Mouse (Mus musculus) macrophage (primary cell): ENCODE data around the gene Gys1. TPM values are rescaled to one million over a fixed set of nuclear protein-coding genes. Genes with fewer than 3 reads are reported as not detected.
"Not testable (repeated sequence)": the region's sequence is repeated elsewhere in the genome, so short reads cannot be mapped to it uniquely, and the experiment has no call there.

ENCODE experiments used
- H3K27ac ChIP-seq: fragments of 350-480 bp; formaldehyde crosslinking; 2 replicates; pipeline ENCODE4 v1.9.0; 2021
- H3K36me3 ChIP-seq: fragments of 350-480 bp; formaldehyde crosslinking; 2 replicates; pipeline ENCODE4 v1.9.0; 2021; ENCODE audit errors: inconsistent target
- H3K4me3 ChIP-seq: fragments of 350-480 bp; formaldehyde crosslinking; 2 replicates; pipeline ENCODE4 v1.9.0; 2021; ENCODE audit errors: inconsistent target
- H3K79me2 ChIP-seq: fragments of 350-480 bp; formaldehyde crosslinking; 2 replicates; pipeline ENCODE4 v1.9.0; 2021; ENCODE audit errors: inconsistent target
- WGBS: methylation state at CpG from one replicate; pipeline ENCODE4 v1.1.7; 2026; ENCODE audit warnings: inconsistent platforms; ENCODE audit not compliant: missing documents; 5-methylcytosine and 5-hydroxymethylcytosine counted together
- polyA plus RNA-seq: library from polyadenylated mRNA; stranded (reverse); fragments of 250-400 nt; gene quantifications from 3 replicates; pipeline ENCODE4 v1.2.4, GENCODE M21; 2018; ENCODE audit warnings: inconsistent platforms

The Gys1 gene
- polyA plus RNA-seq, 1 experiment from 2014 or later, result 7.3 TPM

DNA sequence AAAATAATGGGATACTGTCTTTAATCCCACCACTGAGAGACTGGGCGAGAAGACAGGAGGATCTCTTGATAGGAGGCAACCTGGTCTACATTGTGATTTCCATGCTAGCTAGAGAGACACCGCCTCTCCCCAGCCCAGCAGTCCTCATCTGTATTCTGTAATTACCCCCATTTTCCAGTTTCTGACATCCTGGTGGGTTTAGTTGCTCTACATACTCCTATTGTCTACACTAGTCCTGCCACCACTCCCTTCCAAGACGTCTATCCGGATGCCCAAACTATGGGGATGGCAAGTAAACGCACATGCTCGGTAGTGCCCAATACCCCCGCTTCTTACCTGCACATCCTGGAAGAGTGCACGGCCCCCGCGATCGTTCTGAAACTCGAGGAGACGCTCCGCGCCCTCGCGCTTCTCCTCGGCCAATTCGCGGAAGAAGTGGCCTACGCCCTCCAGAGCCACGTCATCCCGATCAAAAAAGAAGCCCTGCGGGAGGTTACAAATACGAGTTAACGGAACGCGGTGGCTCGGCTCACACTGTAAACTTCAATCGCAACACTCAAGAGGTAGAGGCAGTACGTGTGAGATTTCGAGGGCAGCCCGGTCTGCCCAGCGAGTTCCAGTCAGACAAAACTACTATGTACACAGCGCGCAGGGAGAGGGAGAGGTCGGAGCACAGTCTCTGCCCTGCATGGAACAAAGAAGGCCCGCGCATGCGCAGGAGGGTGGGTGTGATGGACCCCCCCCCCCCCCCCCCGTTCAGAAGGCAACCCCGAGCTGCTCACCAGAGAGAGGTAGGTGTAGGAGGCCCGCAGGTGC, 24.3 kb downstream of the Gys1 start:
- WGBS, result 1% methylated on average over 41 of the region's 43 CpGs
- Histone ChIP-seq H3K4me3 (peak overlapping the region; percentile 99), H3K79me2 (peaks cover 58% of the 10 kb centered on the region), H3K27ac (peak overlapping the region; percentile 96), H3K36me3 (peaks cover 21% of the 10 kb centered on the region; the same call in 1 of the 2 replicates)

DNA sequence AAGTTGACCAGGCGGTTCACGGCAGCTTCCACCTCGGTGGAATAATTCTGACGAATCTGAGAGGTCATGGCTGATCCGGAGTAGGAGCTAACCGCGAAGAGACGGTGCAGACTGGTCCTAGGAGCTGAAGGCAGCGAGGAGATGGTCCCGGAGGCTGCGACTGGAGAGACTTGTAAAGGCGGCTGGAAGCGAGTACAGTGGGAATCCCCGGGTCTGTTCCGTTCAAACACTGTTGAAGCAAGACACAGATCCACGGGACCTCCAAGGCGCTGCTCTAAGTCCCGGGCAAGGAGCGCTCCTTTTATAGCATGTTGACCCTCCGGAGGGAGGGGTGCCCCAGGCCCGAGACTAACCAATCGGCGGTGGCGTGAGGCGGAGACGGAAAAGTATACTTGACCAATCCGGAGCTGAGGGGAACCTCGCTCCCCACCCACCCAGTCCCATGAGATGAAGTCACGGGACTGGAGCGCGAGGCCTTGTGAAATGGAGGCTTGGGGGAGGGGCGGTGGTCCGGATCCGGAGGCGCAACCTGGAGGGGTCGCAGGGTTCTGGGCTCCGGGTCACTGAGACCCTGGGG, 25.0 kb downstream of the Gys1 start, which contains the start of gene Ftl1:
Ftl1 (minus strand) TSS at position 321 of the 577 bp plus-strand sequence.
- WGBS, result 3% methylated on average over 20 of the region's 37 CpGs
- H3K36me3 ChIP-seq, result peaks cover 28% of the 10 kb centered on the region; the same call in 1 of the 2 replicates

DNA sequence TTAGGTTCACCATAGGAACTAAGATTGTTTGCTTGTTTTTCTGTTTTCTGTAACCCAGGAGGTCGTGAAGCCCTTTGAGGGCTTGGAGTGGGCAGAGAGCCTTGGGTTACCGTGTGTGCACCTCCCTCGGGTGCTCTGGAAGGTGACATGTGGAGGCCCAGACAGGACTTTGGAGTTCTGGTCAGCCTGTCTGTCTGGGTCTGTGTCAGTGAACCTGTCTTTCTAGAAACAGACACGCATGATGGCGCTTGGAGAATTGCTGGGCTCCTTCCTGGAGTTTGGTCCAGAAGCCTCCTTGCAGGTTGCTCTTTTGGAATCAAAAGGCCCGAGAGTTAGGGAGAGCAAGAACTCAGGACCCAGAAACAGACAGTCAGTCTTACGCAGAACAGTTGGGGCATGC, 25.7 kb downstream of the Gys1 start:
- peaks cover 33% of the 10 kb centered on the region; the same call in 1 of the 2 replicates for H3K36me3 ChIP-seq
- H3K4me3 ChIP-seq, result peak overlapping the region; percentile 33

More for the DNA sequence above, 25.0 kb downstream of the Gys1 start, which contains the start of gene Ftl1:
- Histone ChIP-seq H3K79me2 (peaks cover 65% of the 10 kb centered on the region), H3K4me3 (peak within 1 kb of the TSS; percentile 99), H3K27ac (peak within 1 kb of the TSS; percentile 100)

DNA sequence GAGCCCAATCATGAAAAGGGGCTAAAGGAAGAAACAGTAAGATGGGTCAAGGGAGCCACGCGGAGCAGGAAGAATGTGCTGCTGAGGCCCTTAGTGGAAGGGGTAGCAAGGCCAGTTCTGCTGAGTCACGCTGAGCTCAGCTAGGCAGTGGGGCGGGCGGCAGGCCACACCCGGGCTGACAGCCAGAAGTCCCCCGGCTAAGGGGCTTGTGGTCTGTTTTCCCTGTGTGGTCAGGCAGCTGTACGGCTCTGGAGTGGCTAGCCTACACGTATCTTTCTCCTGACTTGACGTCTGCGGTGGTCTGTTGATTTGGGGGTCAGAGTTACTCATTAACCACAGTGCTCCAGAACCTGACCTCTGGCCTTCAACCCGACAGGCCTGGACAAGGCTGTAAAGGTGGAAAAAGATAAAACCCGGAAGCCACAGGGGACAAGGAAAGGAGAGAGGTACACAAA, 26.2 kb downstream of the Gys1 start:
- WGBS, result 0% methylated on average over 13 of the region's 13 CpGs
- peaks cover 33% of the 10 kb centered on the region; the same call in 1 of the 2 replicates for H3K36me3 ChIP-seq
- peaks cover 78% of the 10 kb centered on the region for H3K79me2 ChIP-seq
- peak overlapping the region; percentile 33; the same call in 1 of the 2 replicates for H3K4me3 ChIP-seq
- peak overlapping the region; percentile 100 for H3K27ac ChIP-seq

More for the DNA sequence above, 25.7 kb downstream of the Gys1 start:
- H3K79me2 ChIP-seq, result peaks cover 72% of the 10 kb centered on the region
- peak overlapping the region; percentile 100 for H3K27ac ChIP-seq
- 36% methylated on average over 7 of the region's 7 CpGs for WGBS

DNA sequence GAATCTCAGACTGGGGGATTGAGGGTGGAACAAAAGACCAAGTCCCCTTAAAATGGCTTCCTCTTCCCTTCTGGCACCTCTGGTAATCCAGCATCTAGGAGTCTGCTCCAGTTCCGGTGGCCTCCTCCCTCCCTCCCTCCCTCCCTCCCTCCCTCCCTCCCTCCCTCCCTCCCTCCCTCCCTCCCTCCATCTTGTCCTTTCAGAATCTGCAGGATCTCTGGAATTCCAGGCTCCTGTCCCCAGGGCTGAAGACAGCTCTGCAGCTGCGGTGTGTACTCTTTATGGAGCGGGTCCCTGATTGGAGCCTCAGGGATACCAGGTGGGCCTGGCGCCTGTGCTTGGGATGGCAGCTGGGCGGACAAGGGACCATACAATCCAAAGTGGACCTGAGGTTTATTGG, 26.7 kb downstream of the Gys1 start:
- no peak overlapping the region for H3K4me3 ChIP-seq
- peaks cover 33% of the 10 kb centered on the region; the same call in 1 of the 2 replicates for H3K36me3 ChIP-seq
- peak overlapping the region; percentile 100 for H3K27ac ChIP-seq
- whole genome bisulfite sequencing, result 100% methylated on average over 1 of the region's 5 CpGs
- peaks cover 82% of the 10 kb centered on the region for H3K79me2 ChIP-seq

DNA sequence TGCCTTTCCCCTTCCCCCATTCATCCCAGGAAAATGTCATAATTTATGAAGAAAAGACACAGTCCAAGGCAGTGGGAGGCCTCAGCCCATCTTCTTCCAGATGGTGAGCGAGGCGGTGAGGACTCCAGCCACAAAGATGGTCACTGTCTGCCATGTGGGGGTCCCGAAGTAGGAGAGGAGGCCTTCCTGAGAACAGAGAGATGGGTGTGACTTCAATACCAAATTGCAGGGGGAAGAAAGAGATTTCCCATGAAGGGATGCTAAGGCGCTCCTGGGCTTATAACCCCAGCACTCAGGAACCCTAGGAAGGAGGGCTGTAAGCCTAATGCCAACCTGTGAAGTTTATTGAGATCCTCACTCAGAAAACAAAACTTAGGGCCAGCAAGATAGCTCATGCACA, 27.1 kb downstream of the Gys1 start:
- peak overlapping the region; percentile 100 for H3K27ac ChIP-seq
- WGBS, result 95% methylated on average over 3 of the region's 4 CpGs
- peaks cover 33% of the 10 kb centered on the region; the same call in 1 of the 2 replicates for H3K36me3 ChIP-seq

DNA sequence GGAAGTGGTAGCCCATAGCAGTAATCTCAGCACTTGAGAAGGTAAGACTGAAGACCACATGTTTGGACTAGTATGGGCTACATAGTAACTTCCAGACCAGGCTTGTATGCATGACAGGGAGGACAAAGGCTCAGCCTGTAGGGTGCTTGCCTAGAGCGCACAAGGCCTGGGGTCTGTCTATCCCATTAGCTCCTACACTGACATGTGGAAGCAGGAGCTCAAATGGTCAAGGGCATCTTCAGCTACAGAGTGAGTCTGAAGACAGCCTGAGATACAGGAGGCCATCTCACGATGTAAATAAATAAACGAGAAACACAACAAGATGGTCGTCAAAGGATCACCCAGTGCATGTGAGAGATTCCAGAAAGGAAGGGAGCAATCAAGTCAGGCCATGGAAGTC, 27.7 kb downstream of the Gys1 start:
- peaks cover 83% of the 10 kb centered on the region for H3K79me2 ChIP-seq
- H3K36me3 ChIP-seq, result peaks cover 33% of the 10 kb centered on the region; the same call in 1 of the 2 replicates
- 96% methylated on average over 4 of the region's 4 CpGs for WGBS
- no peak overlapping the region for H3K4me3 ChIP-seq
- peak overlapping the region; percentile 100; the same call in 1 of the 2 replicates for H3K27ac ChIP-seq

More for the DNA sequence above, 27.1 kb downstream of the Gys1 start:
- H3K4me3 ChIP-seq, result no peak overlapping the region
- peaks cover 83% of the 10 kb centered on the region for H3K79me2 ChIP-seq

DNA sequence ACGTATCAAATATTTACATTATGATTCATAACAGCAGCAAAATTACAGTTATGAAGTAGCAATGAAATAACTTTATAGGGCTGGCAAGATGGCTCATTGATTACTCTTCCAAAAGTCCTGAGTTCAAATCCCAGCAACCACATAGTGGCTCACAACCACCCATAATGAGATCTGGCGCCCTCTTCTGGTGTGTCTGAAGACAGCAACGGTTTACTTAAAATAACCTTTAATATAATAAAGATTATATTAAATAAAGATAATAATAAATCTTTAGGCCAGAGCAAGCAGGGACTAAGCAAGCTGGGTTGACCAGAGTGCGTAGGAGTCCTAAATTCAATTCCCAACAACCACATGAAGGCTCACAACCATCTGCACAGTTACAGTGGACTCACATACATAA, 28.2 kb downstream of the Gys1 start:
- H3K4me3 ChIP-seq, H3K27ac ChIP-seq: not testable (repeated sequence)
- WGBS, result 68% methylated on average over 3 of the region's 4 CpGs
- Histone ChIP-seq H3K36me3 (peaks cover 33% of the 10 kb centered on the region; the same call in 1 of the 2 replicates), H3K79me2 (peaks cover 78% of the 10 kb centered on the region)

DNA sequence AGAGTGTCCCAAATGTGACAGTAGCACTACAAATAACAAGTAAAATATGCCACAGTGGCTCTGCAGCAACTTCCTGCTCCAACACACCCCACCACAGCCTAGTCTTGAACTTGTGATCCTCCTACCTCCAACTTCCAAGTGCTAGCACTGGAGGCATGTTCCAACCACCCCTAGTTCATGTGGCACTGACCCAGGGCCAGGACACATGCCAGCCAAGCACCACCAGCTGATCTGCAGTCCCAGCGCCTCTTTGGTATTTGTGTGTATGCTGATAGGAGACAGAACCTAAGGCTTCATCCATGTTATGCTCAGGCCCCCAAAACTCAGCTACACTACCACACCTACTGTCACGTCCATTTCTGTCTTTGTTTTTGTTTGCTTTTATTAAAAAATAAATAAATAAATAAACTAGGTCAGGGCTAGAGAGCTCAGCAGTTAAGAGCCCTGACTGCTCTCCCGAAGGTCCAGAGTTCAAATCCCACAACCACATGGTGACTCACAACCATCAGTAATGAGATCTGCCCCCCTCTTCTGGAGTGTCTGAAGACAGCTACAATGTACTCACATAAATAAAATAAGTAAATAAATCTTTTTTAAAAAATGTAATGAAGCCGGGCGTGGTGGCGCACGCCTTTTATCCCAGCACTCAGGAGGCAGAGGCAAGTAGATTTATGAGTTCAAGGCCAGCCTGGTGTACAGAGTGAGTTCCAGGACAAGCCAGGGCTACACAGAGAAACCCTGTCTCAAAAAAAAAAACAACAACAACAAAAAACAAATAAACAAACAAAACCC, 29.5 kb downstream of the Gys1 start:
- peaks cover 65% of the 10 kb centered on the region for H3K79me2 ChIP-seq
- no peak overlapping the region; the same call in 1 of the 2 replicates for H3K4me3 ChIP-seq
- WGBS, result 97% methylated on average over 7 of the region's 7 CpGs
- 0 out of 2 replicates have a peak overlapping the region, but pooled peaks have one; percentile 19 for H3K27ac ChIP-seq
- H3K36me3 ChIP-seq, result peaks cover 33% of the 10 kb centered on the region; the same call in 1 of the 2 replicates

DNA sequence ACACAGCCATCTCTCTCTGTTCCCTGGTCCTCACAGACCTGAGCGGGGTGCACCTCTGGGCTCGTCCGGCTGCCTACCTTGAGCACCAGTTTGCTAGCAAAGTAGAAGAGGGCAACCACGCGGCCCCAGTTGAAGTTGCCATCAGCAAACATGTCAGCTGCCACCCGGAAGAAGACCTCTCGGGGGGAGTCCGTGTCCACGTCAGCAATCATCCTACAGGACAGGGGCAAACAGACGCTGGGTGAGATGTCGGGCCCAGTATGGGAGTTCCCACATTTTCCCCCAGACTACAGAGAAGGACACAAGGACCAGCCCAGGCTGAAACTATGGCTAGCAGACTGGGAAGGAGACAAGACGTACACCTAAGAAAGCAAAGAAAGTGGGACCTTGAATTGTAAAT, 30.5 kb downstream of the Gys1 start:
- 90% methylated on average over 12 of the region's 12 CpGs for WGBS
- H3K27ac ChIP-seq, result peak overlapping the region; percentile 95
- H3K4me3 ChIP-seq, result peak overlapping the region; percentile 93
- H3K79me2 ChIP-seq, result peaks cover 59% of the 10 kb centered on the region
- H3K36me3 ChIP-seq, result peaks cover 33% of the 10 kb centered on the region; the same call in 1 of the 2 replicates

DNA sequence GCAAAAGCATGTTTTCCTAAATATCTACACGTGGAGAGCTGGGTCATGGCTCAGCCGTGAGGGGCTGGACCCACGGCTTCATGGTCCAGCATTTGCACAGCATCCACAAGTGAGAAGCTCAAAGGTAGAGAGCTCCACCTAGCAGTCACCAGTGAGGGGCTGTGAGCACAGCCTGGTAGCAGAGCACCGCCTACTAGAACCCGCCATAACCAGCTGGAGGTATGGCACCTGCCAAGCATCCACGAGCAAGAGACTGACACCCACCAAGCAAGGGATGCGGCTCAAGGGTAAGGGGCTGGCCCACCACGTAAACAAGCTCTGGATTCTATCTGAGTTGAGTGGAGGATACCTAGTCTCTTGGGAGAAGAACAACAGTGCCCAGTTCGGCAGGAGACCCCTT, 30.9 kb downstream of the Gys1 start:
- peak overlapping the region; percentile 95 for H3K27ac ChIP-seq
- H3K4me3 ChIP-seq, result peak overlapping the region; percentile 93
- H3K79me2 ChIP-seq, result peaks cover 55% of the 10 kb centered on the region
- 97% methylated on average over 9 of the region's 9 CpGs for WGBS
- H3K36me3 ChIP-seq, result peaks cover 33% of the 10 kb centered on the region; the same call in 1 of the 2 replicates

DNA sequence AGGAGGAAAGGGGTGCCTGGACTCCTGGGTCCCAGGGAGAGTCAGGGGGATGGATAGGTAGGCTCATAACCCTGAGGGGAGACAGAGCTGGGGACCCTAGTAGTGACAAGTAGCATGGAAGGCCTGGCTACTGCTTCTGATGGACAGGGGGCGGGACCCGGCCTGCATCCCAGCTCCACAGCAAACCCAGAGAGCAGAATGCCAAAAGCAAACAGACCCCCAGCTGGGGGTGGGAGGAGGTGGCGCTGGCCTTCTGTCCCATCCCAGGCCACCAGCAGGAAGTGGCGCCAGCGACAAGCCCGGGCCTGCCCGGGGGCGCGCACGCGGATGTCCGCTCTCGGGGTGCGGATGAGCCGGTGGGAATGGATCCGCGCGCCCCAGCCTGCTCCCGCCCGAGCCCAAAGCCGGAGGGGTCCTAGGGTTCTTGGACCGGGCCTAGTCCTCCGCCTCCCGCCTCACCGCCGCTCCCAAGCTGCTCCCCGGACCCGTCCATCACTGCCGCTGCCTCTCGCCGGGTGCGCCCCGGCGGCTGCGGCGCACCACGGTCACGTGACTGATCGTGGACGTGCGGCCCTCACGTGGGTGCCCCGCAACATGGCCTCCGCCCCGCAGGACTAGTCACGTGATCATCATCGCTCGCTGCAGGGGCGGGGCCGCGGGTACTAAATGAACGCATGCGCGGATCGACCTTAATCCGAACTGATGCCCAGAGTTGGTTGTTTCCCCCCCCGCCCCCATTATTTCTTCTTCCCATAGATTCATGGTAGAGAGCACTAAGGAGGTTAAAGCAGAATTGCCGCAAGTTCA, 31.8 kb downstream of the Gys1 start, which contains the start of gene Bax:
Bax (minus strand) TSS at position 616 of the 807 bp plus-strand sequence.
- Histone ChIP-seq H3K79me2 (peaks cover 49% of the 10 kb centered on the region), H3K36me3 (peaks cover 32% of the 10 kb centered on the region; the same call in 1 of the 2 replicates), H3K27ac (peak within 1 kb of the TSS; percentile 95), H3K4me3 (peak within 1 kb of the TSS; percentile 93)
- under 1% methylated on average over 56 of the region's 58 CpGs for WGBS

DNA sequence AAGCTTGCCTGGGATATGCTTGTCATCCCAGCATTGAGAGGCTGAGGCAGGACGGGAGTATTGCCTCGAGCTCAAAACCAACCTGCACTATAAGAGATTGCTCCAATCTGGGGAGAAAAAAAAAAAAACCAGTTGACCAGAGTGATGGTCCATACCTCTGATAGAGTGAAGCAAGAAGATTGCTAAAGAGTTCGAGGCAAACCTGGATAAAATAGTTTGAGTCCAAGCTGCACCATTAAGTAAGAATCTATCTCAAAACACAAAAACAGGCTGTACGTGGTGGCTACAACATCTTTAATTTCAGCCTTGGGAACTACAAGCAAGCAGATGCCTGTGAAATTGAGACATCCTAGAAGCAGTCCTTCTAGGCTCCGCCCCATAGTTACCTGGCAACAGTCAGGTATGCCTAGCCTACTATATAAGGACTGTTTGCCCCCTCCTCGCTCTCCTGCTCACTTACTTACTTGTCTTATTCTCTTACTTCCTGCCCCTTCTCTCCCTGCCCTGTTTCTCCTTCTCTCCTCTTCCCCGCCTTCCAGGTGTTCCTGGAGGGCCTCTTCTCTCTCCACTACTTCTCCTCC, 32.5 kb downstream of the Gys1 start:
- peaks cover 42% of the 10 kb centered on the region for H3K79me2 ChIP-seq
- H3K36me3 ChIP-seq, result peaks cover 26% of the 10 kb centered on the region; the same call in 1 of the 2 replicates
- H3K4me3 ChIP-seq, result peak overlapping the region; percentile 12; the same call in 1 of the 2 replicates
- no peak overlapping the region for H3K27ac ChIP-seq
- 59% methylated on average over 6 of the region's 7 CpGs for WGBS
